Mouse (Mus musculus) liver, adult 2 months (tissue): Measurements from ENCODE around the gene Hpd.

ENCODE experiments used
- CTCF ChIP-seq: fragments of 200-500 bp; IDR thresholded peaks from 2 replicates; pipeline ENCODE4 v1.5.1; 2011; ENCODE audit warnings: low read depth, low read length, control low read depth
- POLR2A ChIP-seq: fragments of 200-500 bp; IDR thresholded peaks from 2 replicates; pipeline ENCODE4 v1.6.1; 2011; ENCODE audit warnings: low read length, control low read depth; ENCODE audit not compliant: insufficient read depth; ENCODE audit errors: extremely low read depth

GRCm38 (mm10) chr5:123192606-123193150 lies 10.2 kb upstream of the Hpd start:
- TF ChIP-seq CTCF (no peak), POLR2A (no peak)
